Mouse (Mus musculus): ENCODE measurements at regions not wholly inside any gene's neighbourhood (a gene's known extent, or its start where the extent isn't known, plus 50 kb on each side); places are given as distances from the start of the nearest gene placed in this dataset.
"Not testable (repeated sequence)": the region's sequence is repeated elsewhere in the genome, so short reads cannot be mapped to it uniquely, and the experiment has no call there.

DNA sequence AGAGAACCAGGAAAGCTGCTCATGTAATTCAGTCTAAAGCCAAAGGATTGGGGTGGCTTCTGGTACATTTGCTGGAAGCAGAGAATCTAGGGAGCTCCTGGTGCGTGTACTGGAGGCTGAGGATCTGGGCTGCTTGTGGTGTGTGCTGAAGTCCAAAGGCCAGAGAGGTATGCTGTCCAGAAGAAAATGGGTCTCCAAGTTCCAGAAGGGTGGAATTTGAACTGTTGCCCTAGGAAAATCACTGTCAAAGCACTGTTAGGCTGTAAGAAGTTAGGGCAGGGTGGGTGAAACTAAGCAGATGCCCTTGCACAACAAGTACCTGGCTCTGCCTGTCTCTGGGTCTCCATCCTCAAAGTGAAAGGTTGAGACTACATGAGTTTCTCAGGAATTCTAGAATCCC is 201.9 kb upstream of the Serp2 start:
- no peak for DNase-seq (ENCODE audit: low spot score in 2 of 2)

GRCm38 (mm10) chr14:76755591-76756376 is 199.1 kb upstream of the Serp2 start:
- DNase-seq (ENCODE audit: low spot score in 2 of 2), result no peak

DNA sequence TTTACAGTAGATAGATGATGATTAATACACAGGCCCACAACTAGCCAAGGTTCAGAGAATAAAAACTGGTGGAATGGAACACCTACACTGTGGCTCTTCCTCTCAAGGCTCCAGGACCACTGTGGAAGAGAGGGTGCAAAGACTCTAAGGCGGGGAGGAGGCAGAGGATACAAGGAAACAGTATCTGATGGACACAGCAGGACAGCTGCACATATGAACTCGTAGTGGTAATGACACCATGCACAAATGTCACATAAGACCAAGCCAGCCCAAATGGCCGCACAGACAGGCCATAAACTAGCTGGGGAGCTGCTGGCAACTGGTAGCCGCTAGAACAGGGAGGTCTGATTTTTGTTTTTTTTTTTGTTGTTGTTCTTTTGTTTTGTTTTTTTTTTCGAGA is 197.0 kb upstream of the Serp2 start:
- no peak for DNase-seq (ENCODE audit: low spot score in 2 of 2)

DNA sequence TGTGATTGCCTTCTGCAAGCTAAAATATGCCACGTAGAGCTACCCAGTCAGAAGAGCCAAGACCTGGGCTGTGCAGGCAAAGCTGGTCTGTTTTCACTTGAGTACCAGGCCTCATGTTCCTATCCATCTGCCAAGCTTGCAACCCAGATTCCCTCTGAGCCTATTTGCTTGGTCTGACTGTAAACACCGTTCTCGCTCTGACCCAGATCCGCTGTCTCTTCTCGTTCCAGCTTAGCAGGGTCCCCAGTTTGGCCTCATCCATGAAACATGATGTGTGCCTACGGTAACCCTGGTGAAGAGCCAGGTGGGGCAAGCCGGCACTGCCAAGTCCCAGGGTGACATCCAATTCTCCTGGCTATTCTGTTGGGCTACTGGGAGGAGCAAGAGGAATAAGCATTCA is 192.5 kb upstream of the Serp2 start:
- no peak for DNase-seq (ENCODE audit: low spot score in 2 of 2)

DNA sequence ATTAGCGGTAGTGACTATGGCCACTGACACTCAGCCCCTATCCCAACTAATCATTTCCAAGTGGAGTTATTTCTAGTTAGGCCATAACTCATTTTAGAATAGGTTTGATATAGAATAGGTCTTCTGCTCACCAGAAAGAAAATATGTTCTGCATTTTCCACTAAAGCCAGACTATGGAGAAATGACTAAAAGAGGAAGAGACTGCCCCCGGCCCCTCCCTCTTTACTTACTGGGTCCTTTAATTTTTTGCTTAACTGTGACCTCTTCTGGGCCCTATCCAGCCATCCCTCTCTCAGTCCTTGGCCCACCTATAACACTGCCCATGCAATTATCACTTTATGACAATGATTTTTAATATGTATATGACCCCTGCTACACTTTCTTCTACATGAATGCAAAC is 192.0 kb upstream of the Serp2 start:
- DNase-seq (ENCODE audit: low spot score in 2 of 2), result no peak

GRCm38 (mm10) chr14:76747814-76748213 is 191.1 kb upstream of the Serp2 start:
- DNase-seq (ENCODE audit: low spot score in 2 of 2), result no peak

- DNase-seq (ENCODE audit: low spot score in 2 of 2), result no peak
These were observed 189.6 kb upstream of the Serp2 start for GRCm38 (mm10) chr14:76746282-76746681.

DNA sequence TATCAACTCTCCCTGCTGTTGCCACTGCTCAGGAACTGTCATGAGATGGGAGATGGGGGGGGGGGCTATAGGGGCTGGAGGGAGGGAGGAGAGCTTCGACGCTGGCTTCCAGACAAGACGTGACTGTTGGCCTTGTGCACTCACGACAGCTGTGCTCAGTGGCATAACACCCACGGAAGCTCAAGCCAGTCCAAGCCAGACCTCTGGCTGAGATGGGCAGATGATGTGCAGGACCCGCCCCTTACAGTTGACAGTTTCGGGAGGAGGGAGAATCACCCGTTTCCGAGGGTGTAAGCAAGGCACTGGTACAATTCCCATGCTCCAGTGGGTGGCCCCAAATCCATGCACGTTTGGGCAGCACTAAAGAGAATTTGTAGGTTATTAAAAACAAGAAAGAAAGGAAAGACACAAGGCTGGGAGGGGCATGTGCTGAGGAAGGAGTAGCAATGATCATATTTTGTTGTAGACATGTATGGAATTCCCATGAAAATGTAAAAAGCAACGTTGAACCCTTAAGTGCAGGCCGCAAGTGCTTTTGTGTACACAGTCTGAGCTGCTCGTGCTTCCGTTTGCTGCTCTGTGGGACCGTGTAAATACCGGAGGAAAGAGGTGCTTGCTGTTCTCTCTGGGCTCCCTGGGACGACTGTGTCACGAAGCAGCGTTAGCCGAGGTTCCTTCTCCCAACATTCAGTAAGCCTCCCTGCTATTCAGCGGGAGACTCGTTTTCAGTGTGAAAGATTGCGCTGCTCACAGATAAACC is 188.2 kb upstream of the Serp2 start:
- no peak for DNase-seq (ENCODE audit: low spot score in 2 of 2)

- no peak for DNase-seq (ENCODE audit: low spot score in 2 of 2)
These were observed 185.6 kb upstream of the Serp2 start for GRCm38 (mm10) chr14:76742297-76742696.

- DNase-seq (ENCODE audit: low spot score in 2 of 2), result peak; percentile 80 to 89
These were observed 183.3 kb upstream of the Serp2 start for GRCm38 (mm10) chr14:76739836-76740597.

DNA sequence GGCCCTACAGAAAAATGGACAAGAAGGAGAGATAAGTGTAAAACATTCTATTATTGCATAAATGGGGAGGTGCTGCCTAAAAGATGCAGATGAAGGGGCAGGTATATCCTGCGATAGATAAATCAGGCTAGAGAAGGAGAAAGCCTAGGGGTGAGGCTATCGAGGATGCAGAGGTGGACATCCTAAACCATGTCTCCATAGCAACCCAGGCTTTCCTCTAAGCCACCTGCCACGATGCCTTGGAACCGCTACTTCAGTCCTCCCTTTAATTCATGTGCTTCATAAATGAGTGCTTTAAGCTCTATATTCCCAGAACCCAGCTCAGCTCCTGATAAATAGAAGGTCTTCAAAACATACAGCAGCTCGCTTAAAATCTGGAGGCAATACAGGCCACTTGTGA is 179.3 kb upstream of the Serp2 start:
- no peak for DNase-seq (ENCODE audit: low spot score in 2 of 2)

- no peak for DNase-seq (ENCODE audit: low spot score in 2 of 2)
These were observed 178.4 kb upstream of the Serp2 start for GRCm38 (mm10) chr14:76735107-76735506.

- no peak for DNase-seq (ENCODE audit: low spot score in 2 of 2)
These were observed 176.7 kb upstream of the Serp2 start for GRCm38 (mm10) chr14:76733258-76733823.

DNA sequence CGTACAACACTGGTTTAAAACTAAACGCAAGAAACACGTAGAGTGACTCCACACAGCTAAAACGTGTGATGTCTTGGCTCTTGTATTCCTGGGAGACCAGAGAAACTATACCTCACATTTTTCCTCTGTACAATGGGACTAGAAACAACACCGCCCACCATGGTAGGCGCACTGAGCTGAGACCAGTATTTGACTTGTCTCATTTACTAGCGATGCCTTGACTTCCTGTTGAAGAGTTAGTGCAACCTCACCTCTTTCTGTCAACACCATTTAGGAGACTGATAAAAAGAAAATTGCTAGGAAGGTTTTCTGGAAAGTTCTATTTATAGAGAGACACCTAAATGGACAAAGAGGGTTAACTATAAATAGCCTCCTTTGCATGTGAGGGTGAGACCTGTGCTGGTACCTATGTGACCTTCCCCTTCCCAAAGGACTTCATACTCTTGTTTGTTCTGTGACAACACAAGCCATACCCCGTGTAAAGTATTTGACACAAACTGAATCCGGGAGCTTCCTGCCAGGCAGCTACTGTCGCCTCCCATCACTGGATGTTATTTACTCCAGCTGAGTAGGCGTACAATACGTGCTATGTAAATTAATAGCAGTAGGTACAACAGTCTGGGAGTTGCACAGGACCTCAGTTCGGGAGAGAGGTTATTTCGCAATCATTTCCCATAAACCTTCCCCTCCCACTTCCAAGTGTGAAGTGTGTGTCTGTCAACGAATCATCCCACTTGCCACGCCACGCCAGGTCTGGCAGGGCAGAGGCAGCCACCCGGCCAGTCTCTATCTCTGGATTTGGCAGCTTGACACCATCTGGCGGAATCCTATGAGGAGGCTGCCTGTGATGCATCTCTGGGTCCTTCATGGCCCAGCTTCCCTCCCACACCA is 174.7 kb upstream of the Serp2 start:
- DNase-seq (ENCODE audit: low spot score in 2 of 2), result peak in 1 of 2 experiments; percentile 37

GRCm38 (mm10) chr14:76725844-76726243 is 169.2 kb upstream of the Serp2 start:
- no peak for DNase-seq (ENCODE audit: low spot score in 2 of 2)

- DNase-seq (ENCODE audit: low spot score in 2 of 2), result not testable (repeated sequence)
These were observed 168.5 kb upstream of the Serp2 start for GRCm38 (mm10) chr14:76725231-76725630.

DNA sequence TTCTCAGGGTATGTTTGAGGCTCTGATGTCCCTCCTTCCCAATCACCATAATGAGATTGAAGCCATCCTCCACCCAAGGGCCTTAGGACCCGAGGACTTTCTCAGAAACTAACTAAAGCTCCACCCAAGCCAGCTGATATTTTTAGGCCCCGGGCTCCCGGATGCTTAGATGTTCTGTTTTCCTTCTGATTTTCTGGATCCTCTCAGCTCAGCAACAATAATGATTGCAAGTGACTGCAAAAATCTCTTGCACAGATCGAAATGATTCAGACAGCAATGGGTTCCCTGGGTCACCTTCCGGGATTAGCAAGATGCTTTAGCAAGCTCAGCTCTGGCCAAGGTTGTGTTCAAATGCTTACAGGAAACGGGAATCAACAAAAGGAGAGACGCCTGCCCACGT is 168.1 kb upstream of the Serp2 start:
- no peak for DNase-seq (ENCODE audit: low spot score in 2 of 2)

- no peak for DNase-seq (ENCODE audit: low spot score in 2 of 2)
These were observed 167.7 kb upstream of the Serp2 start for GRCm38 (mm10) chr14:76724395-76724794.

DNA sequence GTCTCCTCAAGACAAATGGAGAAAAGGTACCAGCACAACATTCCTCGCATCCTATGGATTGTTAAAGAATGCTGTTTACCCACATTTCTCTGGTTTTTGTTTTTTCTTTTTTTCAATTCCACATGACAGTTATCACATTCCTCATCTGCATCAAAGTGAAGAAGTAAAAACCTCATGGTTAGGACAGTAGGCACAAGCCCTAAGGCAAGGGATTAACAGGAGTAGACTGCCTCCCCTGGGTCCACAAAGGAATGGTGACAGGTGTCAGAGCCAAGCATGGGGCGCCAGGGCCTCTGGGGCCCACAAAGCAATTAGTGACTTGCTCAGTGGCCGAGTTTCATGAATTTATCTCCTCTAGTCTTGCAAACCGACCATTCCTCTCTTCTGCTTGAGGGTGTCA is 166.9 kb upstream of the Serp2 start:
- no peak for DNase-seq (ENCODE audit: low spot score in 2 of 2)

GRCm38 (mm10) chr14:76722297-76722696 is 165.6 kb upstream of the Serp2 start:
- DNase-seq (ENCODE audit: low spot score in 2 of 2), result no peak

- DNase-seq (ENCODE audit: low spot score in 2 of 2), result no peak
These were observed 165.1 kb upstream of the Serp2 start for GRCm38 (mm10) chr14:76721751-76722150.
